Mouse (Mus musculus) brain, embryonic 14.5 days (tissue): ENCODE measurements around the gene Prkca. TPM values are rescaled to one million over a fixed set of nuclear protein-coding genes. Genes with fewer than 3 reads are reported as not detected.

Experiments
- DNase-seq: peaks from one replicate; pipeline ENCODE4 v3.0.0-alpha.2; 2011; ENCODE audit warnings: low read depth
- CTCF ChIP-seq: fragments of 200-500 bp; IDR thresholded peaks from 2 replicates; pipeline ENCODE4 v1.5.1; 2012; ENCODE audit warnings: inconsistent platforms, mild to moderate bottlenecking, moderate library complexity, borderline replicate concordance; ENCODE audit not compliant: insufficient read depth, insufficient read length; ENCODE audit errors: extremely low read depth
- POLR2A ChIP-seq: fragments of 200-500 bp; IDR thresholded peaks from 2 replicates; pipeline ENCODE4 v1.6.1; 2012; ENCODE audit warnings: mild to moderate bottlenecking, inconsistent platforms, borderline replicate concordance; ENCODE audit not compliant: poor library complexity, insufficient read depth, insufficient read length, severe bottlenecking; ENCODE audit errors: extremely low read depth
- polyA plus RNA-seq: library from polyadenylated mRNA; depleted of rRNA; stranded (reverse); fragments of >200 nt; gene quantifications from 2 replicates; pipeline ENCODE4 v1.2.3, GENCODE M21; 2012

Gene Prkca
- polyA plus RNA-seq, 1 experiment: 13.1 TPM

DNA sequence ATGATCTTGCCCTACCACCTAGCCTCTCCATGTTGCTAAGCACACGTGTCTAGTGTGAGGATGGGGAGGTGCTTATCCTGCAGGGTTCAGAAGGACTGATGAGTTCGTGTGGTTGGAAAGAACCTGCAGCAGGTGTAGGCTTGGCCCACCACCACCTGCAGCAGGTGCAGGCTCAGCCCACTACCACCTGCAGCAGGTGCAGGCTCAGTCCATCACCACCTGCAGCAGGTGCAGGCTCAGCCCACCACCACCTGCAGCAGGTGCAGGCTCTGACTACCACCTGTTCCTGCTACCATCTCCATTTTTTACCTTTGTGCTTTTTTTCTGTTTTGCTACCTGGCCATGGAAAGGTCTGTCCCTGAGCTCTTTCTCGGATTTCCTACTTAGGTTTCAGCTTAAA is 223.9 kb downstream of the Prkca start:
- TF ChIP-seq POLR2A (no peak), CTCF (no peak)
- DNase-seq: no peak

GRCm38 (mm10) chr11:108118814-108119213 is 224.9 kb downstream of the Prkca start:
- TF ChIP-seq CTCF: no peak
- TF ChIP-seq POLR2A: no peak

GRCm38 (mm10) chr11:108118221-108118620 is 225.5 kb downstream of the Prkca start:
- no peak for DNase-seq
- TF ChIP-seq CTCF (no peak), POLR2A (no peak)

More at GRCm38 (mm10) chr11:108118814-108119213, 224.9 kb downstream of the Prkca start:
- DNase-seq: no peak

- no peak for DNase-seq
- no peak for TF ChIP-seq POLR2A
- no peak for TF ChIP-seq CTCF
These were observed 226.2 kb downstream of the Prkca start for GRCm38 (mm10) chr11:108117360-108118050.

DNA sequence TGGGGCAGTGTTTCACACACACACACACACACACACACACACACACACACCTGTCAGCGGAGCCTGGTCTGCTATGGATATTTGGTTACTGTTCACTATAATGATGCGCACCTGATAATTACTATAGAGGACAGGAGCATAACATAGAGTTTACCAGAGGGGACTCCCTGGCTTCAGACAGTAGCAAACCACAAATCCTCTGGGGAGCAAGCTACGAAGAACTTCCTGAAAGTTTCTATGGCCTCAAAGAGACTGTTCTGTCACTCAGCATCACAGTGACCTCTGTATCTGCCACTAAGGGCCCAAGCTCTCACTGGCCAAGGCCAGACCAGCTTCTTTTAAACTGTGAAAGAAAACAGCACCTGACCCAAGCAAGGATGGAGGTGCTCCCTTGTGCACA is 229.6 kb downstream of the Prkca start:
- TF ChIP-seq CTCF (no peak), POLR2A (no peak)
- no peak for DNase-seq

DNA sequence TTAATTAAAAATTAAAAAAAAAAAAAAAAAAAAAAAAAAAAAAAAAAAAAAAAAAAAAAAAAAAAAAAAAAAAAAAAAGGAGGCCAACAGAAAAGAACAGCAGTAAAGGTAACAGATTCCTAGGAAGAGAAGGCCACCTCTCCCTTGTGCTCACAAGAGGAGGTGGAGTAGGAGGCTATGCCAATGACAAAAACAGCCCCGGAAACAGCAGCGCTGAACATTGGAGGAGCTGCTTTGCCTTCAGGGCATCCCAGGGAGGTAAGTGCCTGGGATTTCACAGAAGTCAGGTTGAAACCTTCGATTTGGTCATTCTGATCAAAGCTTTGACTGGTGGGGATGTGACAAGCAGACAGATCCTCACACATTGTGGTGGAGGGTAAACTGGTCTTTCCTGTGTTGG is 231.3 kb downstream of the Prkca start:
- no peak for TF ChIP-seq POLR2A
- DNase-seq: no peak

DNA sequence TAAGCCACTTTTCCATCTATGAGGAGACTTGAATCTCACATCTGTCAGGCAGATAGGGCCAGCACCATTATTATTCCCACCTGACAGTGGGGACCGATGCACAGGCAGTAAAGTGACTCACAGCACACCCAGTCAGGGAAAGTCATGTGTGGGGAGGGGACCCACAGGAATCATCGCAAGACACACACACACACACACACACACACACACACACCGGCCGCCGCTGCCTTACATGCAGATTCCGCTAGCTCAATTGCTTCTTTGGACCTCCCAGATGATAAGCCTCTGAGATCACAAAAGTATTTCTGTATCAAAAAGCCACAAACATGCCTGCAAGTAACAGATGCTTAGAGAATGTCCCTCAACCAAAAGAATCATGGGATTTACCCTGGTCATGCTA is 239.6 kb downstream of the Prkca start:
- no peak for DNase-seq
- TF ChIP-seq POLR2A: no peak
- no peak for TF ChIP-seq CTCF

DNA sequence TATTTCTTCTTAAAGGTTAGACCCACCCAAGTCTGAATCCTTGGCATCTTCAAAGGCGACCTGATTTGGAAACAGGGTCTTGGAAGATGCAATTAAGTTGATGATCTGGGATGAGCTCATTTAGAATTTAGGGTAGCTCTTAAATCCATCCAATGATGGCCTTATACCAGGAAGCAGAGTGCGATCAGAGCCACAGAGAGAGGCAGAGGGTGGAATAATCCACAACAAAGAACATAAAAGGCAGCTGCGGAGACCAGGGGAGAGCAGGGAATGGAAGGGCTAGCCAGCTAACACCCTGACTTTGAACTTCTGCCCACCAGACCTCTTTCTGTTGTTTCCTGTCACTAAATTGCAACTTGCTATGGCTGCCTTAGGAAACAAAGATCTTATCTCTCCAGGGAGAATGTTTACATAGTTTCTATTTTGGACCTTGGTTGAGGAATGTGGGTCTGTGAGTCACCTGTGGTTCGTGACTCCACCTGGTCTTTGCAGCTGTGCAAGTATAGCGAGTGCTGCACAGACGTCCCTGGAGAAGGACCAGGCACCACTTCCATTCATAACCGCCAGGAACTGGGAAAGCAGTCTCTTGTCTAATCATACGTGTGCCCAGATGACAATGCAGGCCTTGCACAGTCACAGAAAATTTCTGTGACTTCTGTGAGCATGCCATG is 242.3 kb downstream of the Prkca start:
- no peak for TF ChIP-seq POLR2A
- TF ChIP-seq CTCF: no peak
- DNase-seq: no peak

DNA sequence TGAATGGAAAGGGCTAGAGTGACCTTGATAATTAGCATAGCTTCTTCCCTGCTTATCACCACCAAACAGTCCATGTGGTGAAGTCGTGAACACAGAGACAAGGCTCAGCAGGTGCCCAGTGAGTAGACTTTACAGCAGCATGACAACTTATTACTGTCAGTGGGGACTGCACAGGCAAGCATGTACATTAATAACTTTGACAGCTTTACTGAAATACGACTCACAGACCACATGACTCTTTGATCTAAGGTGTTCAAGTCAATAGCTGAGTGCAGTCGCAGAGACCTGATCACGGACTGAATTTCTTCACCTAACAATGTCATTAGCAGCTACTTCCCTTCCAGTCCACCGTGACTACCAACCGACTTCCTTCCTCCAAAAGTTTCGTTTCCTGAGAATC is 245.4 kb downstream of the Prkca start:
- no peak for DNase-seq

DNA sequence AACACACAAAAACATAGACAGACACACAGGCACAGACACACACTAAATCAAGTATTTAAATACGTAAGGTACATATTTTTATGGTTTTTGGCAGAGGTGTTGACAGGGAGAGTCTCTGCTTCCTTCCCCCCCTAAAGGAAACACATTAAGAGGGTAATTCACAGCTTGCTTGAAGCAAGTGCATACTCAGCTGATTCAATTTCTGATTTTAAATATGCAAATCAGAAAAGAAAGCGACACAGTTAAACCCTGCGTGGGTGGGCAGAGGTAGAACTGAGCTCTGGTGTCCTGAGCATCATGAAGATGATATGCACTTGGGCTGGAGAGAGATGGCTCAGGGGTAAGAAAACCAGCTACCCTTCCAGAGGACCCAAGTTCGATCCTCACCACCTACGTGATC is 248.9 kb downstream of the Prkca start:
- DNase-seq: no peak
- TF ChIP-seq CTCF (no peak), POLR2A (no peak)

More for the DNA sequence above, 245.4 kb downstream of the Prkca start:
- no peak for TF ChIP-seq POLR2A
- no peak for TF ChIP-seq CTCF

GRCm38 (mm10) chr11:108093248-108093647 is 250.5 kb downstream of the Prkca start:
- DNase-seq: no peak

GRCm38 (mm10) chr11:108091238-108091637 is 252.5 kb downstream of the Prkca start:
- no peak for DNase-seq
- no peak for TF ChIP-seq POLR2A
- TF ChIP-seq CTCF: no peak

More at GRCm38 (mm10) chr11:108093248-108093647, 250.5 kb downstream of the Prkca start:
- TF ChIP-seq CTCF (no peak), POLR2A (no peak)
